Mouse (Mus musculus) urinary bladder, postnatal 4 days (tissue): ENCODE results near the gene Olfr1495.
"Not testable (repeated sequence)": the region's sequence is repeated elsewhere in the genome, so short reads cannot be mapped to it uniquely, and the experiment has no call there.

Experiments used
- DNase-seq, 2 experiments: peaks; one replicate each; pipeline ENCODE4 v3.0.0; 2021 to 2022; ENCODE audit warnings: low spot score in 2 of 2

Gene Olfr1495

DNA sequence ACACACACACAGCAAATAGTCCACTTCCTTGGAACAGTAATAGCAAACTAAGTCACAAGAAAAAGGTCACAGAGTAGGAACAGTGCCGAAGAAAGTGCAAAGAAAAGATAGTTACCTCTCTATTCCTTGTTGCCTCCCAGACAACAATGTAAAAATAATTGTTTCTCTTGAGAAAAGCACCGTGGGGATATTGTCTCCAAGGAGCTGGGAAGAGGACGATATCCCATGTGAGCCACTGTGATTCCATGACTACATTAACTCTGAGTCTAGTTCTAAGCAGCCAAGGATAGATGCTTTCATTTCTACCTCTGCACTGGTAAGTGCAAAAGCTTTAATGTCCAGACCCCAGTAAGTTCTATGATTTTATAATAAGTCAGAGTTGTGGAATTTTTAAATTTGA, at the start of gene Olfr1495:
TSS of gene Olfr1495 (plus strand) at position 301 of the 400 bp plus-strand sequence.
- no peak for DNase-seq

GRCm38 (mm10) chr19:13722978-13723377, 41.4 kb upstream of the Olfr1495 start, which contains the start of gene Olfr1493-ps1:
Gene Olfr1493-ps1 (plus strand): TSS chr19:13723278.
- DNase-seq, result no peak

DNA sequence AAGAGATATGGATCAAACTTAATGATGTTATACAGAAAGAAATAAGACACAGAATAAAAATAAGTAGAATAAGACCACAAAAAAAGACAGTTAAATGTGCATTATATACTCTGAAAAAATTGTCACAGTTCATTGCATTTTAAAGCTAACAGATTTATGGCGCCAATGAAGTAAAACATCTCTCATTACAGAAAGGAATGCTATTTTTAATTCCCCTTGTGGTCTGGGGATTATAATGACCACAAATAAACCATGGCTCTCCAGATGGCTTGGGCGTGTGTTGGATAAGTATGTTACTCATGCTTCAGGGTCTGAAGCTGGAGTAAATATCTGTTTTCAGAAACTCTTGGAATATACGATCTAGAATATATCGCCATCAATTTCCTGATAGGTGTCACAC, 25.0 kb upstream of the Olfr1495 start, which contains the start of gene Olfr1494:
TSS of gene Olfr1494 (plus strand) at position 301 of the 400 bp plus-strand sequence.
- no peak for DNase-seq

DNA sequence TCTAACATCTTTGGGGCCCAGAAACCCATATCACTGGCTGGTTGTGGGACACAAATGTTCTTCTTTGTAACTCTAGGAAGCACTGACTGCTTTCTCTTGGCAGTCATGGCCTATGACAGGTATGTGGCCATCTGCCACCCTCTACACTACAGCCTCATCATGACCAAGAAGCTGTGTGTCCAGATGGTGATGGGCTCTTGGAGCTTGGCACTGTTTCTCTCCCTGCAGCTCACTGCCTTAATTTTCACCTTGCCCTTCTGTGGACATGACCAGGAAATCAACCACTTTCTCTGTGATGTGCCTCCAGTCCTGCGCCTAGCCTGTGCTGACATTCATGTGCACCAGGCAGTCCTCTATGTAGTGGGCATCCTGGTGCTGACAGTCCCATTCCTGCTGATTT, 15.0 kb upstream of the Olfr1495 start:
- no peak for DNase-seq

GRCm38 (mm10) chr19:13768565-13769276, 4.3 kb downstream of the Olfr1495 start:
- no peak for DNase-seq

GRCm38 (mm10) chr19:13777578-13777977, 13.2 kb downstream of the Olfr1495 start, which contains the start of gene Olfr1496:
Gene Olfr1496 (plus strand): TSS chr19:13777878.
- DNase-seq, result no peak

- DNase-seq, result no peak
These were observed 33.7 kb downstream of the Olfr1495 start, which contains the start of gene Olfr1497 for GRCm38 (mm10) chr19:13798102-13798501. Gene Olfr1497 (minus strand): TSS chr19:13798202.

GRCm38 (mm10) chr19:13805486-13805885, 41.1 kb downstream of the Olfr1495 start:
- not testable (repeated sequence) for DNase-seq

- DNase-seq, result no peak
These were observed 48.4 kb downstream of the Olfr1495 start for GRCm38 (mm10) chr19:13812823-13813222.

- no peak for DNase-seq
These were observed 54.4 kb downstream of the Olfr1495 start for GRCm38 (mm10) chr19:13818827-13819226.

DNA sequence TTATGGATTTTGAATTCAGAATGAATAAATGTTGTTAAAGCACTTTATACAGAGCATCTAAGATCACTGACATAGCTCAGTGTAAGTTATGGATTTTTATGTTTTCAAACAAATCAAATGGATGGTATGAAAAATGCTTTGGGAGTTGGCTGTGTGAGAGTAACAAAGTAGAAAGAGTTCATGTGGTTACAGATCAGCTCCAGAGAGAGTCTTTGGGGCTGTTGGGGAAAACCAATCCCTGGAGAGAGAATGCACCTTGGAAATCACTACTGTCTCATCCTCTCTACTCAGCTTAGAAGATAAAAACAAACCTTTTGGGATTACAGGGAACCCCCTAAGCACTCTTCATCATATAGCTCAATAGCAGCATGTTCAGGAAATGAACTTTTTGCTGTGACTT, 54.9 kb downstream of the Olfr1495 start, which contains the start of gene Olfr1499:
TSS of gene Olfr1499 (minus strand) at position 101 of the 400 bp plus-strand sequence.
- no peak for DNase-seq
